Mouse (Mus musculus): ENCODE data around the gene Gm17018.

DNA sequence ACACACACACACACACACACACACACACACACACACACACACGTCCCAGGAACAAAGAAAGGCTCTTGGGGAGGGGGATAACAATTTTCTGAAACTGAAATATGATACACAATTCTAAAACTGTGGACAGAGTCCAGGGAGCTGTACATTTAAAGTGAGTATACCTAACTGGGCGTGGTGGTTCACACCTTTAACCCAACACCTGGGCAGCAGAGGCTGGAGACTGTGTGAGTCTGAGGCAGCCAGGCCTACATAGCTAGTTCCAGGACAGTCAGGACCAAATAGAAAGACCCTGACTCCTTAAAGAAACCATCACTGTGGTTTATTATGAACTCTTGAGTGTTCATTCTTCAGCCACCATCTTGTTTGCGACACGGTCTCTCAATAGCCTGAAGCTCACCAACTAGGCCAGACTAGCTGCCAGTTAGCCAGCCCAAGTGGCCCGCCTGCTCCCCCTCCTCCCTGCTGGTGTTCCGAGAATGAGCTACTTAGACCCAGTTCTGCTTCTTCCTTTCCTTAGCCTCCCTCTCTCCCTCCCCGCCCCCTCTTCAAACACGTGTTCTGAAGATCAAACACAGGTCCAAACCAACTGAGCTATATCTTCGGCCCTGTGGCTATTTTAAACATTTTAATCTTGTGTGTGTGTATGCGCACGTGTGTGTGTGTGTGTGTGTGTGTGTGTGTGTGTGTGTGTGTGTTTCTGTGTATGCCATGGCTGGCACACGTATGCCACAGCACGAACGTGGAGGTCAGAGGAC, 59.5 kb downstream of the Gm17018 start:
- TF ChIP-seq POLR2A (IDR thresholded peaks at IDR 0.05; ENCODE audit: insufficient read depth, low read depth, low read length) (no peak), CTCF (IDR thresholded peaks at IDR 0.05; ENCODE audit: insufficient read depth, low read depth, low read length) (no peak)
